Mouse (Mus musculus) leukemia stem cell, adult 10-12 weeks (primary cell): ENCODE results near the gene Rbfox1. TPM values are rescaled to one million over a fixed set of nuclear protein-coding genes. Genes with fewer than 3 reads are reported as not detected.

ENCODE experiments used
- polyA plus RNA-seq: library from polyadenylated mRNA; stranded (reverse); fragments of >175 nt; gene quantifications from 2 replicates; pipeline ENCODE4 v1.2.3, GENCODE M21; 2012; ENCODE audit warnings: low replicate concordance

The Rbfox1 gene
- polyA plus RNA-seq = not detected in 2 replicates

DNA sequence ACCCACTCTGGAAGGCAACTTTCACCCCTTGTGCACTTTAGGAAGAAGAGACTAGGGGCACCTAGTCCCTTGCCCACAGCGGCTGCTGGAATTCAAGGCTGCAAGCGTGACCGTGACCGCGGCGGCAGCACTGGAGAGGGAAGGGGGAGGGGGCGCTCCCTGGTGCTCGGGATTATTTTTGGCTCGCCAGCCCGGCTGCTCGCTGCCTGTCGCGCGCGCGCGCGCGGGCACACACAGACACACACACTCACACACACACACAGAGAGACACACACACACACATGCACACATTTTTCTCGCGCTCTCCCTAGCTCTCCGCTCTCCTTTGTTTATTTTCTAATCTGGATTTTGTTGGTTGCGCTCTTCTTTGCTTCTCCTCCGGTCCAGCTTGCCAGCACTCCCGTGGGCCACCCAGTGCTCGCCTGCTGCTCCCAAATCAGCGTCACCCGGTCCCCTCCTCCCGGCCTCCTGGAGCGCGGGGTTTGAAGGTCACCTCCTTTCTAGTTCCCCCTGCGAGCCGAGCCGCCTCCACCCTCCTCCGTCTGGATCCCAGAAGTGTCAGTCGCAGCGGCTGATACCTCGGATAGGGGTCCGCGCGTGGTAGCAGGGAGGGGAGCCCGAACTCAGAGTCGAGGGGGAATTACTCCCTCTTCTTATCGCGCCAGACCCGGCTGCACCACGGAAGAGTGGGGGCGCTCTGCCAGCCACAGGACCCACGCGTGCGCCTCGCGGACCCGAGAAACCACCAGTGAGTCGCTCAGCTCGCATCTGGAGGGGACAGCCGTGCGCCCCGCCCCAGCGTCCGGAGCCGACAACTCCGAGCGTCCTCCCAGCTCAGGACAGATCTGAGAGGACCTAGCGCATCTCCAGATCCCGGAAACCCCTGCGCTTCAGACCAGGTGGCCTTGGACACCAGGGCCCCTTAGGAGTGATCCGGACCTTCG lies at the start of gene Rbfox1:
Gene Rbfox1, plus strand, starts transcription at position 610 of the 944 bp plus-strand sequence.

